Mouse (Mus musculus) stomach, embryonic 14.5 days (tissue): ENCODE data around the gene Olfr549. TPM values are rescaled to one million over a fixed set of nuclear protein-coding genes. Genes with fewer than 3 reads are reported as not detected.

Experiments used
- ATAC-seq: fragments of 200-750 bp; cut with Nextera tagmentation; 2 replicates; pipeline ENCODE4 v1.8.0; 2017; ENCODE audit warnings: low read depth, moderate TSS enrichment; ENCODE audit not compliant: insufficient number of reproducible peaks, insufficient read depth, low FRiP score
- H3K27ac ChIP-seq: fragments of 300-500 bp; sonication (generic); 2 replicates; pipeline ENCODE4 v1.5.1; 2014; ENCODE audit warnings: mild to moderate bottlenecking, low read length, moderate library complexity, mixed read lengths
- H3K27me3 ChIP-seq: fragments of 300-500 bp; sonication (generic); 2 replicates; pipeline ENCODE4 v1.6.1; 2014; ENCODE audit warnings: low read length, control low read depth, mixed read lengths; ENCODE audit not compliant: control insufficient read depth, insufficient read depth
- H3K36me3 ChIP-seq: fragments of 300-500 bp; sonication (generic); 2 replicates; pipeline ENCODE4 v1.6.1; 2014; ENCODE audit warnings: mild to moderate bottlenecking, control low read depth, low read length, moderate library complexity, mixed read lengths; ENCODE audit not compliant: control insufficient read depth, insufficient read depth
- H3K4me1 ChIP-seq: fragments of 300-500 bp; sonication (generic); 2 replicates; pipeline ENCODE4 v1.6.1; 2014; ENCODE audit warnings: low read length, control low read depth, mixed read lengths; ENCODE audit not compliant: control insufficient read depth, insufficient read depth
- H3K4me2 ChIP-seq: fragments of 300-500 bp; sonication (generic); replicated peaks from 2 replicates; pipeline ENCODE4 v1.6.1; 2014; ENCODE audit warnings: low read depth, low read length, control low read depth
- H3K4me3 ChIP-seq: fragments of 300-500 bp; sonication (generic); 2 replicates; pipeline ENCODE4 v1.5.1; 2014; ENCODE audit warnings: low read depth, low read length, control low read depth
- H3K9ac ChIP-seq: fragments of 300-500 bp; sonication (generic); replicated peaks from 2 replicates; pipeline ENCODE4 v1.6.1; 2014; ENCODE audit warnings: low read depth, mild to moderate bottlenecking, control low read depth, low read length, moderate library complexity, mixed read lengths
- H3K9me3 ChIP-seq: fragments of 300-500 bp; sonication (generic); 2 replicates; pipeline ENCODE4 v1.6.1; 2016; ENCODE audit warnings: low read depth, low read length, control low read depth; ENCODE audit not compliant: control insufficient read depth
- WGBS: fragments of 180-500 bp; shearing (Covaris S2); extraction: QIAGEN DNeasy Blood & Tissue Kit; methylation state at CpG from one replicate; pipeline ENCODE4 v1.1.7; 2014; 5-methylcytosine and 5-hydroxymethylcytosine counted together
- polyA plus RNA-seq: library from polyadenylated mRNA; unstranded; fragments of >200 nt; fragmentation: Nextera tagmentation; extraction: Ambion mirVana; gene quantifications from 2 replicates; pipeline ENCODE4 v1.2.1, GENCODE M21; 2014

The Olfr549 gene
- polyA plus RNA-seq, result not detected in 2 replicates

- ATAC-seq, result no peak
Measured at GRCm38 (mm10) chr7:102549570-102549969, at the start of gene Olfr549. Olfr549 (plus strand) TSS chr7:102549870.

GRCm38 (mm10) chr7:102501986-102502385 lies 47.7 kb upstream of the Olfr549 start:
- H3K9ac ChIP-seq, result no peak overlapping the region
- H3K27me3 ChIP-seq, result no peaks in the 10 kb centered on the region
- no peak for ATAC-seq
- no peak overlapping the region for H3K4me2 ChIP-seq
- H3K36me3 ChIP-seq, result no peaks in the 10 kb centered on the region
- no peaks in the 10 kb centered on the region for H3K4me1 ChIP-seq
- H3K27ac ChIP-seq, result no peak overlapping the region
- no peaks in the 10 kb centered on the region for H3K9me3 ChIP-seq
- H3K4me3 ChIP-seq, result no peak overlapping the region
- 72% methylated on average over 5 of the region's 5 CpGs for WGBS

More at GRCm38 (mm10) chr7:102549570-102549969, at the start of gene Olfr549:
- Histone ChIP-seq H3K4me1 (no peaks in the 10 kb centered on the region), H3K27ac (no peak within 1 kb of the TSS), H3K27me3 (no peaks in the 10 kb centered on the region), H3K4me3 (no peak within 1 kb of the TSS), H3K9ac (no peak within 1 kb of the TSS), H3K9me3 (no peaks in the 10 kb centered on the region), H3K36me3 (no peaks in the 10 kb centered on the region), H3K4me2 (no peak within 1 kb of the TSS)
- 88% methylated on average over 3 of the region's 3 CpGs for WGBS

- Histone ChIP-seq H3K4me2 (no peak overlapping the region), H3K4me3 (no peak overlapping the region), H3K27me3 (no peaks in the 10 kb centered on the region), H3K36me3 (no peaks in the 10 kb centered on the region), H3K27ac (no peak overlapping the region), H3K9ac (no peak overlapping the region), H3K4me1 (no peaks in the 10 kb centered on the region), H3K9me3 (no peaks in the 10 kb centered on the region)
- 50% methylated on average over 3 of the region's 3 CpGs for WGBS
- ATAC-seq, result peak; percentile 68; the same call in 1 of the 2 replicates
Measured at GRCm38 (mm10) chr7:102506848-102507247, 42.8 kb upstream of the Olfr549 start.

- H3K9me3 ChIP-seq, result no peaks in the 10 kb centered on the region
- H3K4me2 ChIP-seq, result no peak overlapping the region
- no peaks in the 10 kb centered on the region for H3K4me1 ChIP-seq
- no peak overlapping the region for H3K4me3 ChIP-seq
- 84% methylated on average over 9 of the region's 9 CpGs for whole genome bisulfite sequencing
- H3K27me3 ChIP-seq, result no peaks in the 10 kb centered on the region
- H3K36me3 ChIP-seq, result no peaks in the 10 kb centered on the region
- no peak overlapping the region for H3K9ac ChIP-seq
- no peak for ATAC-seq
- H3K27ac ChIP-seq, result no peak overlapping the region
Measured at GRCm38 (mm10) chr7:102508066-102508465, 41.6 kb upstream of the Olfr549 start.

- WGBS, result 93% methylated on average over 6 of the region's 6 CpGs
- Histone ChIP-seq H3K4me1 (no peaks in the 10 kb centered on the region), H3K4me3 (no peak overlapping the region), H3K36me3 (no peaks in the 10 kb centered on the region), H3K9ac (no peak overlapping the region), H3K9me3 (no peaks in the 10 kb centered on the region), H3K27me3 (no peaks in the 10 kb centered on the region), H3K4me2 (no peak overlapping the region), H3K27ac (no peak overlapping the region)
- ATAC-seq, result no peak
Measured at GRCm38 (mm10) chr7:102508666-102509065, 41.0 kb upstream of the Olfr549 start.

GRCm38 (mm10) chr7:102509726-102510125 lies 39.9 kb upstream of the Olfr549 start:
- Histone ChIP-seq H3K4me1 (no peaks in the 10 kb centered on the region), H3K36me3 (no peaks in the 10 kb centered on the region), H3K9ac (no peak overlapping the region), H3K27me3 (no peaks in the 10 kb centered on the region), H3K4me2 (no peak overlapping the region), H3K9me3 (no peaks in the 10 kb centered on the region), H3K27ac (no peak overlapping the region), H3K4me3 (no peak overlapping the region)
- ATAC-seq, result no peak
- 75% methylated on average over 7 of the region's 7 CpGs for WGBS

GRCm38 (mm10) chr7:102511927-102512326 lies 37.7 kb upstream of the Olfr549 start:
- no peak for ATAC-seq
- Histone ChIP-seq H3K9ac (no peak overlapping the region), H3K4me2 (no peak overlapping the region), H3K27me3 (no peaks in the 10 kb centered on the region), H3K9me3 (no peaks in the 10 kb centered on the region), H3K27ac (no peak overlapping the region), H3K4me1 (no peaks in the 10 kb centered on the region), H3K4me3 (no peak overlapping the region), H3K36me3 (no peaks in the 10 kb centered on the region)
- 91% methylated on average over 10 of the region's 10 CpGs for WGBS

GRCm38 (mm10) chr7:102512814-102513435 lies 36.7 kb upstream of the Olfr549 start:
- peak; percentile 92 for ATAC-seq
- Histone ChIP-seq H3K36me3 (no peaks in the 10 kb centered on the region), H3K27ac (no peak overlapping the region), H3K9me3 (no peaks in the 10 kb centered on the region), H3K4me2 (peak overlapping the region; percentile 84), H3K9ac (peak overlapping the region; percentile 46), H3K4me3 (peak overlapping the region; percentile 39), H3K4me1 (no peaks in the 10 kb centered on the region), H3K27me3 (no peaks in the 10 kb centered on the region)
- under 1% methylated on average over 54 of the region's 54 CpGs for WGBS

- WGBS, result 68% methylated on average over 4 of the region's 4 CpGs
- no peaks in the 10 kb centered on the region for H3K9me3 ChIP-seq
- no peak overlapping the region for H3K4me2 ChIP-seq
- H3K27ac ChIP-seq, result no peak overlapping the region
- H3K36me3 ChIP-seq, result no peaks in the 10 kb centered on the region
- ATAC-seq, result no peak
- H3K27me3 ChIP-seq, result no peaks in the 10 kb centered on the region
- H3K9ac ChIP-seq, result no peak overlapping the region
- H3K4me1 ChIP-seq, result no peaks in the 10 kb centered on the region
- H3K4me3 ChIP-seq, result no peak overlapping the region
Measured at GRCm38 (mm10) chr7:102514144-102514543, 35.5 kb upstream of the Olfr549 start.
